Mouse (Mus musculus) lung, embryonic 16.5 days (tissue): ENCODE measurements at regions not wholly inside any gene's neighbourhood (a gene's known extent, or its start where the extent isn't known, plus 50 kb on each side); places are given as distances from the start of the nearest gene placed in this dataset.

Source experiments
- ATAC-seq: fragments of 200-750 bp; cut with Nextera tagmentation; 2 replicates; pipeline ENCODE4 v1.8.0; 2017; ENCODE audit warnings: low read depth, mild to moderate bottlenecking, moderate library complexity
- H3K27ac ChIP-seq: fragments of 300-500 bp; sonication (generic); 2 replicates; pipeline ENCODE4 v1.5.1; 2014; ENCODE audit warnings: mild to moderate bottlenecking, control low read depth, low read length
- H3K27me3 ChIP-seq: fragments of 300-500 bp; sonication (generic); 2 replicates; pipeline ENCODE4 v1.6.1; 2014; ENCODE audit warnings: low read depth, low read length, mixed read lengths; ENCODE audit not compliant: control insufficient read depth, insufficient read depth
- H3K36me3 ChIP-seq: fragments of 300-500 bp; sonication (generic); 2 replicates; pipeline ENCODE4 v1.6.1; 2014; ENCODE audit warnings: low read length; ENCODE audit not compliant: control insufficient read depth, insufficient read depth
- H3K4me1 ChIP-seq: fragments of 300-500 bp; sonication (generic); replicated peaks from 2 replicates; pipeline ENCODE4 v1.6.1; 2014; ENCODE audit warnings: low read length, mixed read lengths; ENCODE audit not compliant: control insufficient read depth, insufficient read depth
- H3K4me2 ChIP-seq: fragments of 300-500 bp; sonication (generic); 2 replicates; pipeline ENCODE4 v1.6.1; 2014; ENCODE audit warnings: low read depth, low read length, control low read depth
- H3K4me3 ChIP-seq: fragments of 300-500 bp; sonication (generic); 2 replicates; pipeline ENCODE4 v1.5.1; 2014; ENCODE audit warnings: mild to moderate bottlenecking, low read length, control low read depth
- H3K9ac ChIP-seq: fragments of 300-500 bp; sonication (generic); 2 replicates; pipeline ENCODE4 v1.6.1; 2014; ENCODE audit warnings: low read length, control low read depth
- H3K9me3 ChIP-seq: fragments of 300-500 bp; sonication (generic); 2 replicates; pipeline ENCODE4 v1.6.1; 2016; ENCODE audit warnings: low read length; ENCODE audit not compliant: control insufficient read depth
- WGBS: fragments of 180-500 bp; shearing (Covaris S2); extraction: QIAGEN DNeasy Blood & Tissue Kit; methylation state at CpG from one replicate; pipeline ENCODE4 v1.1.7; 2014; 5-methylcytosine and 5-hydroxymethylcytosine counted together

DNA sequence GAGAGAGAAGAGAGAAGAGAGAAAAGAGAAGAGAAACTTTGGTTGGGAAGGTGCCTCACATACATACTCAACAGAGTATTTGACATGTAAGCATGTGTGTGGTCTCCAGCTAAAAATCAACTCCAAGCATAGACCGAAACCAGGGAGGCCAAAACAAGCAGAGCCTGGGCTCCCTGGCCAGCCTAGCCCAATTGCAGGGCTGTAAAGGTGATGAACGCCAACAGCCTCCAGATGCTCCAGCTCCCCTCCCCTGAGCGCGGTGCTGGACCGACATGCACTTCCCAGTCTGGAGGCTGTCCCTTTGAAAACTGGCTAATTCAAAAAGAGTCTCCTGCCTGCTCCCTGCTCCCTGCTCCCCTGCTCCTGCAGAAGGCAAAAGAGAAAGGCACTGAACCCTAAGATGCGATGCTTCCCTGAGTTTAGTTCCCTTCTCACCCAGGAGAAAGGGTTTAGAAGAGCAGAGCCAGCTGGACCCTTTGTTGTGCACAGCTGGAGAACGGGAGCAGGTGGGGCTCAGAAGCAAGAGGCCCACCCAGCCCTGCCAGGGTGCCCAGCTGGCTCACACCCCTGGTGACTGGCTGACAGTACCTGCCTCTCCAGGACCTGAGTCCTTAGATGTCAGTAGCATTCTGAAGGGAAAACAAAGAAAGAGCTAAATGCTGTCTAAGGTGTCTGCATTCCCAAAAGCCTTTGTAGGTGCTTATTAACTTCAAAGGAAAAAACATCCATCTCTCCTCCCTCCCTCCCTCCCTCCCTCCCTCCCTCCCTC, 255.2 kb upstream of the Arid1b start:
- ATAC-seq: no peak
- WGBS: 18% methylated on average over 7 of the region's 7 CpGs

DNA sequence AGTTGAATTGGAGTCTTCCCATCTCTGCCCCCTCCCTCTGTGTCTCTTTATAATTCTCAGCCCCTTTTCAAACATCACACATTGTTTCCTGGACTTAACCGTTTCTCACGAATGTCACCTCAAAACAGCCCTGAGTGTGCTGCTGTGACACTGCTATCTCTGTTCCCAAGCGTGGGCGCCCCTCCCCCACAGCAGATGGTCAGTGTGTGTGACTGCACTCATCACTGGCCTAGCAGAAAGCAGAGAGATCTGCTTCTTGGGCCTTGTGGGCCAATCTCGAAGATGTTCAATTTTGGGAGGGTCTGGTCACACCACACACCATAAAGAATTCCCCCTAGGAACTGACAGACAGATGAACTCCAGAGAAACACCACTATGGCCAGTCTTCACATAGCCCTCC, 253.3 kb upstream of the Arid1b start:
- no peaks in the 10 kb centered on the region for H3K27me3 ChIP-seq
- H3K4me1 ChIP-seq: no peaks in the 10 kb centered on the region
- H3K36me3 ChIP-seq: no peaks in the 10 kb centered on the region
- H3K4me3 ChIP-seq: no peak overlapping the region
- ATAC-seq: no peak
- no peak overlapping the region for H3K9ac ChIP-seq
- 26% methylated on average over 5 of the region's 5 CpGs for WGBS
- no peaks in the 10 kb centered on the region for H3K9me3 ChIP-seq
- H3K4me2 ChIP-seq: no peak overlapping the region
- no peak overlapping the region for H3K27ac ChIP-seq

More for the DNA sequence above, 255.2 kb upstream of the Arid1b start:
- no peak overlapping the region for H3K9ac ChIP-seq
- no peaks in the 10 kb centered on the region for H3K9me3 ChIP-seq
- H3K4me3 ChIP-seq: no peak overlapping the region
- no peak overlapping the region for H3K27ac ChIP-seq
- H3K4me1 ChIP-seq: 0 out of 2 replicates have a peak, but pooled peaks cover 3% of the 10 kb centered on the region
- H3K36me3 ChIP-seq: no peaks in the 10 kb centered on the region
- H3K27me3 ChIP-seq: no peaks in the 10 kb centered on the region
- no peak overlapping the region for H3K4me2 ChIP-seq

DNA sequence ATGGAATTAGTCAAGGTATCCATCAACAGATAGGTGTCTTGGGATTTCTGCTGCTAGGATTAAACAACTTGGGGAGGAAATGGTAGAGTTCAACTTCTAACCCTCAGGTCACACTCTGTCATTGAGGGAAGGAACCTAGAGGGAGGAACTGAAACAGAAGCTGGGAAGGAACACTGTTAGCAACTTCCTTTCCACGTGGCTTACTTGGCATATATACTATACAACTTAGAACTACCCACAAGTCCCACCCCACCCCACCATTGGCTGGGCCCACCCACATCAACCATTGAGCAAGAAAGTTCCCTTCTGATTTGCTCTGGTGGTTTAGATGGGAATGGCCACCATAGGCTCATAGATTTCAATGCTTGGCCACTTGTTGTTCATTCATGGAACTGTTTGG, 251.8 kb upstream of the Arid1b start:
- no peak for ATAC-seq

DNA sequence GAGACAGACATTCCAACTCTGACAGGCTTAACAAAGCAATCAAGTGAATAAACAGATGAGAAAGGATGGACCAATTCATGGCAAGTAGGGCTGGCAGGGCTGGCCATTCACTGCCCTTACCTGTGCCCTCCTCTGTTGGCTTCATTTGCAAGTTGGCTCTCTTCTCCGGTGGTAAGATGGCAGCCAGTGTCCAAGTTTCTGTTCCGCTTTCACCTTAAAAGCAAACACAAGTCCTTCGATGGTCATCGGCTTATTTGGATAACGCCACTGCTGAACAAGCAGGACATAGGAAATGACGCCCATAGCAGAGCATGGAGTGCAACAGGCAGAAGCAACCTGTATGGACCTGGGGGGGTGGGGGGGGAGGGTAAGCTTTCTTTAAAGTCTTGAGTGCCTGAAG, 231.2 kb upstream of the Arid1b start:
- Histone ChIP-seq H3K4me3 (no peak overlapping the region), H3K4me2 (no peak overlapping the region), H3K4me1 (no peaks in the 10 kb centered on the region), H3K9ac (no peak overlapping the region), H3K36me3 (no peaks in the 10 kb centered on the region), H3K9me3 (no peaks in the 10 kb centered on the region), H3K27me3 (no peaks in the 10 kb centered on the region), H3K27ac (no peak overlapping the region)
- 76% methylated on average over 6 of the region's 6 CpGs for WGBS
- no peak for ATAC-seq

More for the DNA sequence above, 251.8 kb upstream of the Arid1b start:
- Histone ChIP-seq H3K36me3 (no peaks in the 10 kb centered on the region), H3K27me3 (no peaks in the 10 kb centered on the region), H3K9me3 (no peaks in the 10 kb centered on the region), H3K9ac (no peak overlapping the region), H3K27ac (no peak overlapping the region), H3K4me1 (no peaks in the 10 kb centered on the region), H3K4me2 (no peak overlapping the region), H3K4me3 (no peak overlapping the region)
- WGBS: 61% methylated on average over 1 of the region's 1 CpGs

DNA sequence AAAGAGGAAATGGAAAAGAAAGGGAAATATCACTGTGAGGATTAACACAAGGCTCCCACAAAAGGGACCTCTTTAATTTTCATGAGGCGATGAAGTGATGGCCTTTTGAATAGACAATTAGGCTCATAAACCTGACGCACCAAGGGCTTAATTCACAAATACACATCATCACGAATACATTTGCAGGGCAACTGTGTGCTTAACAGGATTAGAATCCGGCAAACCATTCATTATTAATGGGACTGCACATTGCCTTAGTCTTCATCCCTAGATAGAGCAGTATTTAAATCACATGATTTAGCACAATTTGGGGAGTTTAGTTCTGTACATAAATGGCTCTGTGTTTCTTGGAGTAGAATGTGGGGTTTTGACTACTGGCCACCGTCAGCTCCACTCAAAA, 228.4 kb upstream of the Arid1b start:
- Histone ChIP-seq H3K27me3 (no peaks in the 10 kb centered on the region), H3K4me1 (no peaks in the 10 kb centered on the region), H3K36me3 (no peaks in the 10 kb centered on the region), H3K4me2 (no peak overlapping the region), H3K27ac (no peak overlapping the region), H3K9me3 (no peaks in the 10 kb centered on the region), H3K9ac (no peak overlapping the region), H3K4me3 (no peak overlapping the region)
- WGBS: 74% methylated on average over 5 of the region's 5 CpGs
- no peak for ATAC-seq

DNA sequence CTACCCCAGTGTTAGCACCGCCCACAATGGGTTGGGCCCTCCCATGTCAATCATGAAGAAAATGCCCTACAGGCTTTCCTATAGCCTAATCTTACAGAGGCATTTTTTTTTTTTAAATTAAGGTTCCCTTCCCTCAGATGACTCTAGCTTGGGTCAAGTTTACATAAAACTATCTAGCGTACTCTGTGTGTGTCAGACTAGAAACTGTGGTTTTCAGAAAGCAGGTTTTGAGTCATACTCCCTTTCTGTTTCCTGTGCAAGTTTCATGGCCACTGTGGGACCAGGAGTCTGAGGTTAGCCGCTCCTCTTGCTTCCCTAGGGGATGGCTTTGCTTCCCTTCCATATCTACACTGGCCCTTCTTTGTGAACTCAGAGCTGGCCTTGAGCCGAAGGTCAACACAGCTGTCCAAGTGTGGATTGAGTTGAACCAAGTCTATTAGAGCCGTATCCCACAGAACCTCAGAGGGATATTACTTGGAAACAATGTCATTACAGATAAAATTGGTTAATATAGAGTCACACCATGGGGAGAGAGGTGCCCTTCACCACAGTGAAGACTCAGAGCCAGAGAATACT, 226.1 kb upstream of the Arid1b start:
- Histone ChIP-seq H3K9ac (no peak overlapping the region), H3K27ac (no peak overlapping the region), H3K4me1 (no peaks in the 10 kb centered on the region), H3K27me3 (no peaks in the 10 kb centered on the region), H3K36me3 (no peaks in the 10 kb centered on the region), H3K4me3 (no peak overlapping the region), H3K4me2 (no peak overlapping the region), H3K9me3 (no peaks in the 10 kb centered on the region)
- WGBS: 93% methylated on average over 5 of the region's 5 CpGs
- no peak for ATAC-seq

DNA sequence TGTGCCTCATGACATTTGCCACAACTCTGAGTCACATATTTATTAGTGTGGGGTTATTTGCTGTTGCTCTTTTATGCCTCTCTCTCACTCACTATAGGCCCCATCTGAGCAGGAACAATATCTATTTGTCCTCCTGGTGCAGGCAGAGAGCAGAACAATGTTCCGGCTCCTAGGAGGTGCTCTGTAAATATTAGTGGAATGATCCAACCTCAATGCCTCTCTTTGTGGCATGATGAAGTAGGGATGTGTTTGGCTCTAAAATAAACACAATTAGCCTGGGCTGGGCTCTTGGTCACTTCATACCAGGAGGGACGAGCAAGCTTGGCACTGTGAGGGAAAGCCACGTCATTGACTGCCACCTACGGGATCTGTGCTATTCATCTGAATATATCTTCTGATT, 224.8 kb upstream of the Arid1b start:
- H3K27me3 ChIP-seq: no peaks in the 10 kb centered on the region
- H3K27ac ChIP-seq: no peak overlapping the region
- peak; percentile 28; the same call in 1 of the 2 replicates for ATAC-seq
- H3K9me3 ChIP-seq: no peaks in the 10 kb centered on the region
- H3K4me3 ChIP-seq: no peak overlapping the region
- no peak overlapping the region for H3K4me2 ChIP-seq
- no peaks in the 10 kb centered on the region for H3K36me3 ChIP-seq
- H3K9ac ChIP-seq: no peak overlapping the region
- H3K4me1 ChIP-seq: no peaks in the 10 kb centered on the region
- WGBS: 44% methylated on average over 4 of the region's 4 CpGs

DNA sequence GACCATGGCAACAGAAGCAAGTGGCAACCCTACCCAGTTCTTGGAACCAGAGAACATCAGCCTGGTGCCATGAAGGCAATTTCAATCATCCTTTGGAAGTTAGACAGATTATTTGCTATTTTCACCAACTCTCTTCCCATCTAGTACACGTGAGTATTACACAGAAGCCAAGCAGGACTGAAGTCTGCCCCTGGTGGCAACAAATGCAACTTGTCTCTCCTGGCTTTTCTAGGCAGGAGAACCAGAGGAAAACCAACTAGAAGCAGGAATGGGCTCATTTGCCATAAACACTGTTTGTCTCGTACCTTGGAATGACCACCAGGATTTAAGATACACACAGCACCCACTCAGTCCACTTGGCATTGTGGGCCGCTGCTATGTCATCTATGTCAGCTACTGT, 224.1 kb upstream of the Arid1b start:
- Histone ChIP-seq H3K36me3 (no peaks in the 10 kb centered on the region), H3K27ac (no peak overlapping the region), H3K4me2 (no peak overlapping the region), H3K4me3 (no peak overlapping the region), H3K4me1 (no peaks in the 10 kb centered on the region), H3K27me3 (no peaks in the 10 kb centered on the region), H3K9me3 (no peaks in the 10 kb centered on the region), H3K9ac (no peak overlapping the region)
- WGBS: 69% methylated on average over 3 of the region's 3 CpGs
- no peak for ATAC-seq

DNA sequence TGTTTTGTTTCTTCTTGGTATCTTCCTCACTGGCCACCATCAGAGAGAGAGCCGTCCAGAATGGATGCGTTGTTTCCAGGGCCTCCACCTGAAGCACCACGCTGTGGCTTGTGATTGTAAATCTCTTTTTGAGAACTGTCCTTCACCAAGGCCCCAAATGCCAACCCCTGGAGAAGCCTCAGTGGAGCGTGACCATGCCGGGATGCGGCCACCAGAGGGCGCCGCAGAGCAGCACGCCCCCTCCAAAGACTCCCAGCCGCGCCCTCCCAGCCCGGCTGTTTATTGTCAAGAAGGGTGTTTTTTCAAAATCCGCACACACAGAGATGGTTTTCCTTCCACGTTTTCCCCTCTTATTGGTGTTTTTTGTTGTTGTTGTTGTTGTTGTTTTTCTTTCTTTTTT, 216.0 kb upstream of the Arid1b start:
- peak; percentile 78 for ATAC-seq

More for the DNA sequence above, 216.0 kb upstream of the Arid1b start:
- Histone ChIP-seq H3K4me3 (no peak overlapping the region), H3K4me1 (no peaks in the 10 kb centered on the region), H3K27ac (no peak overlapping the region), H3K27me3 (no peaks in the 10 kb centered on the region), H3K36me3 (no peaks in the 10 kb centered on the region), H3K9me3 (no peaks in the 10 kb centered on the region), H3K9ac (no peak overlapping the region), H3K4me2 (no peak overlapping the region)
- WGBS: 2% methylated on average over 14 of the region's 14 CpGs
